Mouse (Mus musculus) lung, postnatal 10 days (tissue): ENCODE data around the gene Hus1.

Experiments
- DNase-seq: peaks from one replicate; pipeline ENCODE4 v3.0.0; 2021

Gene Hus1

DNA sequence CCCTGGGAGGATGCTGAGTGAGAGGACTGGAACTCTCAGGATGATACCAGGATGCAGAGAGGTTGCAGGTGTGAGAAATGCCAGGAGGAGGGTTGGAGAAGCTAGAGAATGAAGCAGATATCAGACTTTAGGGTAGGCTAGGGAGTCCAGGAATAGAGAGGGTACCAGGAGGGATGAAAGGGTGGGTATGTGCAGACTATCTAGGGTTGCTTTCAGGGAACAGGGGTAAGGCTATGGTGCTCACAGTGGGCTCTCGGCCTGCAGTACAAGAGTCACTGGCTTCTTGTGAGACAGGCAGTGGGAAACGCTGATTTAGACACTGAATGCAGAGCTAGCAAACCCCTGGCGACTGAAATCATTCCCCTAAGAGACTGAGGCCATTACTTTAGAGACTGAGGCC is 37.8 kb downstream of the Hus1 start, which contains the start of gene Pkd1l1:
Gene Pkd1l1, minus strand, starts transcription at position 101 of the 400 bp plus-strand sequence.
- no peak for DNase-seq

DNA sequence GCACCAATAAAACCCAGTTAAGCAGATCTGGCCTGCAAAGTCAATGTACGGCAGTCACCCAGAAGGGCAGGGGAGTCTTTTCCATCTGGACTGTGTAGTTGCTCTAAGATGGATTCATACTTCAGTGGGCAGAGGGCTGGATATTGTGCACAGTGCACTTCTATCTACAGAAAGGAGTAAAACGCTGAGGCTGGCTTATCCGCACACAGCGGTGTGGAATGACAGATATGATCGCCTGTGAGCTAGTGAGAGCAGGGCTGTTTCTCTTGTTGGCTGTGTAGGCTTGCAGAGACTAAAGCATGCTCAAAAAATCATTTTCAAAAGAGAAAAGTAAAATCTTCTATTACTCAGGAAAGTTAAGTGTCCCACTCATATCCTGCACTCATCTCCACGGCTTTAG is 38.9 kb downstream of the Hus1 start:
- DNase-seq: no peak

GRCm38 (mm10) chr11:8970509-8970908 is 40.5 kb downstream of the Hus1 start:
- DNase-seq: no peak

DNA sequence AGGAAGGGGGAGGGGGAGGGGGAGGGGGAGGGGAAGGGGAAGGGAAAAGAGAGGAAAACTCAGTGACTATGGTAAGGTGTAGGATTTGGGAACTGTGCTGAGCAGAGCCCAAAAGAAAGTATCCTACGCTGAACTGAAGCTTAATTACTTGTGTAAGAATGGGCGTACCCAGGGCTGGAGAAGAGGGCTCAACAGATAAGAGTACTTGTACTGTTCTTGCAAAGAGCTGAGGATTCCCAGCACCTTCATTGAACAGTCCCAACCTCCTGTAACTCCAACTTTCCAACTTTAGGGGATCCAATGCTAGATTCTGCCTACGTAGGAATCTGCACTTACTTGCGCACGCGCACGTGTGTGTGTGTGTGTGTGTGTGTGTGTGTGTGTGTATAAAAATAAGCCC is 42.9 kb downstream of the Hus1 start:
- no peak for DNase-seq

GRCm38 (mm10) chr11:8958572-8958971 is 52.4 kb downstream of the Hus1 start:
- no peak for DNase-seq

DNA sequence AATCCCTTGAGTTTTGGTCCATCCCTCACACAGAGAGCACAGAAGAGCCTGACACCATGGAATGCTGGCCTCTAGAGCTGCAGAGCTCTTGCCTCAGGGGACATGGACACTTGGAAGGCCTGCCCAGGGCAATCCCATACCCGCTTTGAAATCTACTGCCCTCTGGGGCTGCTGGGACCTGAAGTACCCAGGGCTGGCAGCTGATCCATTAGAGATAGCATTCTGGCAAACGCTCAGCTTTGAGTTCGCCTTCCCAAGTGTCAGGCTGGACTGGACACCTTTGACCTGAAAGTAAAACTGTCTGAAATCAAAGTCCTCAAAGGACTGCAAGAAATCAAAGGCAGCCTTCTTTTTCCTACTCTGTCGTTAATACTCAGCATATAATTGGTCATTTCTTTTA is 52.9 kb downstream of the Hus1 start:
- no peak for DNase-seq

DNA sequence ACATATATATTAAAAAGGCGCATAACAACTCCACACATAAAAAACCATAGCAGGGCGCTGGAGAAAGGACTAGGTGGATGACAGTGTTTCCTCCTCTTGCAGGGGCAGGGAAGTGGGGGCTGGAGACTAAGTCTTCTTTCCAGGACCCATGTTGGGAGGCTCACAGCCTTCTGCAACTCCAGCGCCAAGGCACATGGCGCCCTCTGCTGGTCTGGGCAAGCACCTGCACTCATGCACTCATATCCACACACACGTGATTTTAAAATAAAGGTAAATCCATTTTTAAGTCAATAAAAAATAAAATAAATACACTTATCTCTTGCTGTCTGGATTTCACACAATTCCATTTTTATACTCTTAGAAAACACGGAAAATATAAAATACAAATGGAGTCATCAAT is 54.0 kb downstream of the Hus1 start:
- DNase-seq: no peak

DNA sequence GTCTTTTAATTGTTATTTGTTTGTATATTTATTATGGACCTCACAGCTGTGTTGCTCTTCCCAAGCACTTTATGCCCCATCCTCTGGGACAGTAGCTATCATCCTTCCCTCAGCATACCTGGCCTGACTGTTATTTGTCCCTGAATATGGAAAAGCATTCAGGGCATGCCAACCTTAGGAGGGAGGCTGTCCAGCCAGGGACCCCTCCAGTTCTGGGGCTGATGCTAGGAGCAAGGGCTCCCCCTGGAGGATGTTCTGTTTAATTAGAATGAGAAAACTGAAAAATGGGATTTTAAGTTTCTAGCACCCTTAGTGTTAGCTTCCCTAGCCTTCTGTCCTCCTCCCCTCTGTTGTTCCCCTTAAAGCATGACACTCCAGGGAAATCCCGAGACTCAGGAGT is 55.3 kb downstream of the Hus1 start:
- DNase-seq: peak; percentile 50

DNA sequence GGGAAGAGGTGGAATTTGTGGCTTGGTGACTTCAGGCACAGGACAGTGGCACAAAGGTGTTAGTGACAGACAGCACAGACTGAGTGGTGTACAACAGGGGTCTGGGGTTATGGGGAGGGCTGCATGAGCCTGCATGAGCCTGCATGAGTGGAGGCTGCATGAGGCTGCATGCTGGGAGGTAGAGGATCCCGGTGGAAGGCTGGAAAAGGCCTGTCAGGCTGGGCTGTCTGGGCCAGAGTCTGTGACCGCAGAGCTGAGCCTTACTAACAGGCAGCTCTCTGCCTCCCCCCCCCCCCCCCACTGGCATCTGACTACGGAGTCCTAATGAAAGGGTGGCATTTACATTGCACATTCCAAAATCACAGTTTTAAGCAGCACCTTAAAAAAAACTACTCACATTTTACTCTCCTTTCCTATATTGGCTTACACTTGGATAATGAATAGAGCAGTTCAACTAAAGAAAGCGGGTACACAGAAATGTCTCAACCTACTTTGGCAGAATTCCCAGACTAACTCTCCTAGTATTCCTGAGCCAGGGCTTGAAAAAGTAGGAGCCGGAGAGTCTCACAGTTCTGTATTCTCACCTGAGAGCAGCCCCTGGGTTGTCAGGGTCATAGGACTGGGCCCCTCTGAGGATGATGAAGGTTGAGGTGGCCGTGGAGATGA is 61.1 kb downstream of the Hus1 start:
- no peak for DNase-seq

GRCm38 (mm10) chr11:8948871-8949270 is 62.1 kb downstream of the Hus1 start:
- no peak for DNase-seq

DNA sequence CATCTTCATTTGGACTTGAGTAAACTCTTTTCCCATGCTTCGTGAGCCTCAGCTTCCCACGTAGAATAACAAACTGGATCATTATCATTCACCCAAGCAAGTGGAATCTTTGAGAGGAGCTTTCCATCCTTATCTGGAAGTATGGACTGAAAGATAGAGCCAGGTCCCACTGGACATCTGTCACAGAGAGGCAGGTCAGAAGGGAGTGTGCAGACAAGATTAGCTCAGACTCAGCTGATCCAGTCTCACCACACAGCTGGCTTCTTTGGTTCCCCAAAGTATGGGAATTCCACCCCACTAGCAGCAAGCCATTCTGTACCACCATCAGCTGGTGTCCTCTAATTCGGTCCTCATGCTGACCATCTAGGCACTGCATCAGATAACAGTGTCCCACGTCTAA is 66.9 kb downstream of the Hus1 start:
- DNase-seq: no peak
